8 mouse cellular contexts compared by ENCODE assay signal in the genomic region with DNA sequence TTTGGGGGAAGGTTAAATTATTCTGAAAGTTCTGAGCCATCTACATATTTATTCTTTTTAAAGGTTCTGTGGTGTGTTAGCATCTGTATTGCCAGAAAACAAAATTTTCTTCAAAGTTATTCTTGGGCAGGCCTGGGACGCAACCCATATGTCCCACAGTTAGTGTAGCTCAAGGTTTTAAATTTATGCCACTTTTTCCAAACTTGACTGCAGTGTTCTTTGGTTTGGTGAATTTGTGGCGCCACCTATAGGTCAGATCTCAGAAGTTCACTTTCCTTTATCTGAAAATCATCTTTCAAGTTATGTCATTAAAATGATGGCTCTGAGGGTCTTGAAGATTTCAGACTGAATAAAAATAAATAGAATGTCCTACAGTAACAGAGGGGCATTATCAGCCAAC.
A peak's percentile ranks its signal among the peaks of the same experiment; 100 is the strongest.
DNase-seq lines count a peak whose midpoint lies in the region; ATAC-seq and TF ChIP-seq lines count a peak whose summit lies in the region.

No protein-coding gene starts in this region.

- H3K4me3 ChIP-seq in heart, adult 2 months, result no peak overlapping the region
- H3K4me3 ChIP-seq in thymus, adult 2 months (ENCODE audit: control insufficient read depth, insufficient read depth, low read length), result no peak overlapping the region
- no peak overlapping the region for H3K4me3 ChIP-seq in cortical plate, adult 2 months (ENCODE audit: insufficient read depth, low read length)

- intact Hi-C loops in heart, adult 2 months (cut with DNase I), result loop anchor here (5.0 kb wide), 1 partner anchor 1199 kb away; no protein-coding TSS in a partner anchor

- H3K27ac ChIP-seq in heart, adult 2 months, result no peak overlapping the region
- no peak overlapping the region for H3K27ac ChIP-seq in thymus, adult 2 months (ENCODE audit: control insufficient read depth, insufficient read depth, low read length)
- no peak overlapping the region for H3K27ac ChIP-seq in cortical plate, adult 2 months (ENCODE audit: insufficient read depth, low read length)

- WGBS in heart, adult 2 months, result 13% methylated on average over 2 of the region's 2 CpGs
- WGBS in thymus, adult 2 months, result 11% methylated on average over 2 of the region's 2 CpGs

- no peak for TF ChIP-seq EP300 in heart, adult 2 months (IDR thresholded peaks at IDR 0.05; ENCODE audit: insufficient read depth, low read depth, low read length)

- H3K27me3 ChIP-seq in heart, adult 2 months (ENCODE audit: control insufficient read depth, insufficient read depth, low read length), result no peaks in the 10 kb centered on the region
- no peaks in the 10 kb centered on the region for H3K27me3 ChIP-seq in thymus, adult 2 months (ENCODE audit: control insufficient read depth, insufficient read depth, low read length)

- no peak for DNase-seq in heart, adult 2 months
- DNase-seq in heart, adult 9 months (ENCODE audit: low spot score in 2 of 2), result no peak
- peak; percentile 52 for DNase-seq in thymus, adult 2 months
- no peak for DNase-seq in thymus, adult 18-20 months
- peak; percentile 38 for DNase-seq in layer of hippocampus, adult 9-10 months (ENCODE audit: low spot score)
- no peak for DNase-seq in ovary, postnatal 10 days (ENCODE audit: low spot score)

- H3K36me3 ChIP-seq in heart, adult 2 months (ENCODE audit: control insufficient read depth, insufficient read depth, low read length), result no peaks in the 10 kb centered on the region
- H3K36me3 ChIP-seq in thymus, adult 2 months (ENCODE audit: control insufficient read depth, insufficient read depth, low read length), result no peaks in the 10 kb centered on the region

- no peaks in the 10 kb centered on the region for H3K79me2 ChIP-seq in heart, adult 2 months (replicated peaks; ENCODE audit: control insufficient read depth, insufficient read depth, low read length)

- H3K4me1 ChIP-seq in heart, adult 2 months (ENCODE audit: control insufficient read depth, insufficient read depth, low read length), result no peaks in the 10 kb centered on the region
- H3K4me1 ChIP-seq in thymus, adult 2 months (replicated peaks; ENCODE audit: control insufficient read depth, insufficient read depth, low read length), result no peaks in the 10 kb centered on the region
- no peaks in the 10 kb centered on the region for H3K4me1 ChIP-seq in cortical plate, adult 2 months (ENCODE audit: control insufficient read depth, insufficient read depth, low read length)

- ATAC-seq in neutrophil, adult 5-6 weeks (ENCODE audit: extremely low read depth, insufficient number of reproducible peaks, low FRiP score, poor library complexity, severe bottlenecking), result peak; percentile 56; the same call in 1 of the 2 replicates

- peak; percentile 89 for TF ChIP-seq CTCF in heart, adult 2 months (IDR thresholded peaks at IDR 0.05)
- no peak for TF ChIP-seq CTCF in thymus, adult 2 months (IDR thresholded peaks at IDR 0.05; ENCODE audit: borderline replicate concordance, control insufficient read depth, extremely low read depth, insufficient read depth, low read length, poor library complexity)
- peak; percentile 24; the same call in 1 of the 2 replicates for TF ChIP-seq CTCF in cortical plate, adult 2 months (IDR thresholded peaks at IDR 0.05; ENCODE audit: extremely low read depth, insufficient read depth, low read length)

- H3K9ac ChIP-seq in heart, adult 2 months (ENCODE audit: low read depth, low read length), result no peak overlapping the region

- TF ChIP-seq POLR2A in heart, adult 2 months (IDR thresholded peaks at IDR 0.05; ENCODE audit: insufficient read depth, low read depth, low read length), result no peak
- TF ChIP-seq POLR2A in thymus, adult 2 months (IDR thresholded peaks at IDR 0.05; ENCODE audit: control insufficient read depth, extremely low read depth, insufficient read depth, low read length, poor library complexity), result no peak
- TF ChIP-seq POLR2A in cortical plate, adult 2 months (IDR thresholded peaks at IDR 0.05; ENCODE audit: extremely low read depth, insufficient read depth, low read length), result no peak

Comparison
In these comparisons a context has a peak if more than half of its experiments do, and no peak if none do; other contexts are left out.
1. DNase-seq: peak in thymus, adult 2 months (single experiment) and layer of hippocampus, adult 9-10 months (single experiment); none in heart, adult 2 months (0 of 2), heart, adult 9 months (0 of 2), thymus, adult 18-20 months (0 of 2) and ovary, postnatal 10 days (single experiment).